Mouse (Mus musculus) CH12.LX (cell line): ENCODE measurements around the gene Pak3.
A peak's percentile ranks its signal among the peaks of the same experiment; 100 is the strongest.

ENCODE experiments used
- CTCF ChIP-seq, 2 experiments: IDR thresholded peaks in 1 of 2; conservative IDR thresholded peaks in 1 of 2; 2 replicates each; pipeline ENCODE4 v1.5.1; 2011 to 2012; ENCODE audit warnings: low read depth in 2 of 2, low read length in 2 of 2, improper control_type of control experiment in 1 of 2, inconsistent platforms in 1 of 2, mild to moderate bottlenecking in 1 of 2, moderate library complexity in 1 of 2
- MXI1 ChIP-seq: IDR thresholded peaks from 2 replicates; pipeline ENCODE4 v1.6.1; 2011; ENCODE audit warnings: mild to moderate bottlenecking, low read depth, low read length, improper control_type of control experiment
- POLR2A ChIP-seq: IDR thresholded peaks from 2 replicates; pipeline ENCODE4 v1.6.1; 2011; ENCODE audit warnings: low read depth, mild to moderate bottlenecking, improper control_type of control experiment, low read length
- RCOR1 ChIP-seq: conservative IDR thresholded peaks from 2 replicates; pipeline ENCODE4 v1.6.1; 2012; ENCODE audit warnings: low read depth, mild to moderate bottlenecking, inconsistent platforms, low read length, improper control_type of control experiment

DNA sequence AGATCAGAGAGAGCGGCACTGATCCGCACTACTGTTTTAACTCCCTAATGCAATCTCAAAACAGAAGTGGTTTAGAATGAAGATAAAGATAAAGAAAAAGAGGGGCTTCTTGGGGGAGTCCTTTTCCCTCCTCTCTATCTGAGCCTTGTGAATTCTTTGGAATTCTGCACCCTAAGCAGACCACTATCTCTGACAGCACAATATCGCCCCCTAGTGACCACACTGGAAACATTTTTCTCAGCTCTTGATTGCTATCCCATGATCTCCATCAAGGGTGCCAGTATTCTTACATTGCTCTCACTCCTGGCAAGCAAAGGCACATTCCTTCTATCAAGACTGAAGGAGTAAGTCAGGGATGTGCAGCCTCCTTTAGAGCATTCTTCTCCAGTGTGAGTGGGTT, 149.9 kb downstream of the Pak3 start:
- TF ChIP-seq RCOR1 (no peak), MXI1 (no peak), POLR2A (no peak), CTCF (conservative IDR thresholded peaks at IDR 0.05 in 1 of 2, IDR thresholded peaks at IDR 0.05 in 1 of 2; ENCODE audit: low read depth in 2 of 2, low read length in 2 of 2) (peak; percentile 27 to 68; a peak in 2 of 4 replicates)
